21 mouse cellular contexts compared by ENCODE assay signal in the genomic region with DNA sequence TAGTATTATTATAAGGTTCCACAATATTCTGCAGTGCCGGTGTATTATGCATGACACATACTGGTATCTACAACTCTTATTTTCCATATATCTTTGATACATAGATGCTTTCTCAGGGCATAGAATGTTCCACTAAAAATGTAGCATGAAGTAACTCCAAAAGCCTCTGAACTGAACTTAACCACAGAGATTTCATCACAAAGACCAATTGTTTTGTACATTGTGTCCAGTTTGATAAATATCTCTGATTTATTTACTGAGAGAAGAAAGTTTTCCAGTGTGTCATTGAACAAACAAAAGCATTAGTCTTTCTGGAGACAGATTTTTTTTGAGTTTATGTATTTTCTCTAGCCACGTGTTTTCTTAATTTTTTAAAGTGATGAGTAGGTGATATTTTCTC. TPM values are rescaled to one million over a fixed set of nuclear protein-coding genes. Genes with fewer than 3 reads are reported as not detected.
DNase-seq lines count a peak whose midpoint lies in the region; TF ChIP-seq lines count a peak whose summit lies in the region.
"Had no signal": no experiment of that assay in that cellular context is flagged by ENCODE, and none has a peak within 500 bp of the region (broad histone marks: within the 10 kb centered on the region; RNA-seq: fewer than 3 reads in every experiment).

No protein-coding gene starts in this region.

- no peak overlapping the region for H3K27ac ChIP-seq in liver, adult 2 months (replicated peaks; ENCODE audit: insufficient read depth, low read depth, low read length)
- H3K27ac ChIP-seq: embryonic facial prominence, embryonic 10.5 days; embryonic facial prominence, embryonic 12.5 days; forebrain, embryonic 13.5 days; forebrain, embryonic 15.5 days had no signal

- H3K27me3 ChIP-seq in liver, adult 2 months (ENCODE audit: control insufficient read depth, insufficient read depth, low read length): no peaks in the 10 kb centered on the region
- H3K27me3 ChIP-seq: embryonic facial prominence, embryonic 12.5 days; forebrain, embryonic 13.5 days; forebrain, embryonic 15.5 days; Patski had no signal

- H3K4me1 ChIP-seq in liver, adult 2 months (ENCODE audit: control insufficient read depth, insufficient read depth, low read length): peaks cover 4% of the 10 kb centered on the region; the same call in 1 of the 2 replicates
- H3K4me1 ChIP-seq: embryonic facial prominence, embryonic 10.5 days; embryonic facial prominence, embryonic 12.5 days; forebrain, embryonic 13.5 days; forebrain, embryonic 15.5 days had no signal

- peak; percentile 53 for DNase-seq in liver, adult 2 months (ENCODE audit: extremely low read depth, low read depth, low spot score)
- no peak for DNase-seq in liver
- peak; percentile 53 for DNase-seq in 3T3-L1 (ENCODE audit: low read depth, low spot score)
- peak; percentile 15 for DNase-seq in adipocyte (ENCODE audit: low spot score)
- DNase-seq in adrenal gland, adult 8-10 months: no peak
- DNase-seq: adrenal gland, adult 2 months; adrenal gland, postnatal 14 days; adrenal gland, postnatal 36 days; cerebellum, adult 11-12 months; cerebellum, adult 2 months; cerebellum, adult 9-10 months; cerebellum, postnatal 10 days; cerebellum, postnatal 25 days; forebrain, postnatal 0 days had no signal

- no peak for TF ChIP-seq POLR2A in liver, adult 2 months (IDR thresholded peaks at IDR 0.05; ENCODE audit: extremely low read depth, insufficient read depth, low read length)

- H3K9ac ChIP-seq in liver, adult 2 months (ENCODE audit: low read depth, low read length): no peak overlapping the region
- H3K9ac ChIP-seq: embryonic facial prominence, embryonic 12.5 days; forebrain, embryonic 13.5 days; forebrain, embryonic 15.5 days; forebrain, postnatal 0 days had no signal

- no peak for TF ChIP-seq CTCF in liver, adult 2 months (IDR thresholded peaks at IDR 0.05; ENCODE audit: low read depth, low read length)

- 65% methylated on average over 2 of the region's 2 CpGs for WGBS in liver, adult 2 months

- H3K79me2 ChIP-seq in liver, adult 2 months (ENCODE audit: control insufficient read depth, insufficient read depth, low read length): no peaks in the 10 kb centered on the region

- H3K36me3 ChIP-seq in liver, adult 2 months (ENCODE audit: control insufficient read depth, insufficient read depth, low read length): no peaks in the 10 kb centered on the region
- H3K36me3 ChIP-seq: embryonic facial prominence, embryonic 10.5 days; embryonic facial prominence, embryonic 12.5 days; forebrain, embryonic 15.5 days had no signal

- H3K4me3 ChIP-seq in liver, adult 2 months (ENCODE audit: insufficient read depth, low read depth, low read length): no peak overlapping the region
- H3K4me3 ChIP-seq: embryonic facial prominence, embryonic 10.5 days; embryonic facial prominence, embryonic 12.5 days; forebrain, embryonic 13.5 days; forebrain, embryonic 15.5 days had no signal

RNA-seq across cellular contexts. Expression of gene Nox4, which starts 23.1 kb away (rescaled TPM):
- total RNA-seq in liver, adult 2 months (2014; rRNA removed): 5.0 and 10.8 TPM in 2 replicates
- 0.95 and 1.2 TPM in 2 replicates for polyA plus RNA-seq in liver, adult 2 months (2012; rRNA removed)
- total RNA-seq in adrenal gland, adult 8-10 months (2022): 1 to 10 TPM; 1.1 to 2.0 (median 1.7) TPM
- total RNA-seq: MEL had no signal
- polyA plus RNA-seq: activated CD4-positive, CD25-positive, alpha-beta regulatory T cell, adult 4 months had no signal

Comparison
In these comparisons a context has a peak if more than half of its experiments do, and no peak if none do; other contexts are left out.
1. DNase-seq: peak in liver, adult 2 months (single experiment), 3T3-L1 (single experiment) and adipocyte (single experiment); none in liver (single experiment) and adrenal gland, adult 8-10 months (single experiment).